Mouse (Mus musculus): ENCODE measurements around the gene Stx8.

The Stx8 gene

GRCm38 (mm10) chr11:68035303-68035891 is 69.4 kb downstream of the Stx8 start:
- no peak for DNase-seq (ENCODE audit: low spot score in 2 of 2)

- DNase-seq (ENCODE audit: low spot score in 2 of 2): no peak
These were observed 70.4 kb downstream of the Stx8 start for GRCm38 (mm10) chr11:68036133-68036959.

GRCm38 (mm10) chr11:68037093-68037492 is 71.1 kb downstream of the Stx8 start:
- no peak for DNase-seq (ENCODE audit: low spot score in 2 of 2)

- DNase-seq (ENCODE audit: low spot score in 2 of 2): no peak
These were observed 72.1 kb downstream of the Stx8 start for GRCm38 (mm10) chr11:68038101-68038500.

GRCm38 (mm10) chr11:68044181-68044580 is 78.2 kb downstream of the Stx8 start:
- no peak for DNase-seq (ENCODE audit: low spot score in 2 of 2)

- DNase-seq (ENCODE audit: low spot score in 2 of 2): no peak
These were observed 80.9 kb downstream of the Stx8 start for GRCm38 (mm10) chr11:68046916-68047315.

GRCm38 (mm10) chr11:68049261-68050165 is 83.5 kb downstream of the Stx8 start:
- no peak for DNase-seq (ENCODE audit: low spot score in 2 of 2)

- DNase-seq (ENCODE audit: low spot score in 2 of 2): no peak
These were observed 84.7 kb downstream of the Stx8 start for GRCm38 (mm10) chr11:68050725-68051124.

GRCm38 (mm10) chr11:68051305-68051704 is 85.3 kb downstream of the Stx8 start:
- DNase-seq (ENCODE audit: low spot score in 2 of 2): no peak

GRCm38 (mm10) chr11:68058466-68059201 is 92.6 kb downstream of the Stx8 start:
- no peak for DNase-seq (ENCODE audit: low spot score in 2 of 2)

- DNase-seq (ENCODE audit: low spot score in 2 of 2): no peak
These were observed 94.7 kb downstream of the Stx8 start for GRCm38 (mm10) chr11:68060651-68061050.

GRCm38 (mm10) chr11:68062116-68062515 is 96.1 kb downstream of the Stx8 start:
- DNase-seq (ENCODE audit: low spot score in 2 of 2): no peak

- no peak for DNase-seq (ENCODE audit: low spot score in 2 of 2)
These were observed 101.8 kb downstream of the Stx8 start for GRCm38 (mm10) chr11:68067806-68068205.

- DNase-seq (ENCODE audit: low spot score in 2 of 2): no peak
These were observed 104.1 kb downstream of the Stx8 start for GRCm38 (mm10) chr11:68070086-68070485.

- no peak for DNase-seq (ENCODE audit: low spot score in 2 of 2)
These were observed 105.8 kb downstream of the Stx8 start for GRCm38 (mm10) chr11:68071836-68072235.

GRCm38 (mm10) chr11:68072597-68073210 is 106.7 kb downstream of the Stx8 start:
- DNase-seq (ENCODE audit: low spot score in 2 of 2): no peak

GRCm38 (mm10) chr11:68074686-68075085 is 108.7 kb downstream of the Stx8 start:
- DNase-seq (ENCODE audit: low spot score in 2 of 2): no peak

- DNase-seq (ENCODE audit: low spot score in 2 of 2): no peak
These were observed 109.3 kb downstream of the Stx8 start for GRCm38 (mm10) chr11:68075331-68075730.

- DNase-seq (ENCODE audit: low spot score in 2 of 2): no peak
These were observed 113.8 kb downstream of the Stx8 start for GRCm38 (mm10) chr11:68079756-68080155.

- no peak for DNase-seq (ENCODE audit: low spot score in 2 of 2)
These were observed 115.0 kb downstream of the Stx8 start for GRCm38 (mm10) chr11:68080999-68081398.

GRCm38 (mm10) chr11:68082756-68083155 is 116.8 kb downstream of the Stx8 start:
- DNase-seq (ENCODE audit: low spot score in 2 of 2): peak; percentile 50 to 52

Data from spleen, postnatal 36 days (tissue).